Mouse (Mus musculus): ENCODE measurements around the gene Tmem59. TPM values are rescaled to one million over a fixed set of nuclear protein-coding genes. Genes with fewer than 3 reads are reported as not detected.

Tmem59 gene
- 523 and 557 TPM in 2 replicates for polyA plus RNA-seq (2015; fragmentation: Nextera tagmentation; extraction: Ambion mirVana)

- H3K36me3 ChIP-seq (ENCODE audit: insufficient read depth, low read length): no peaks in the 10 kb centered on the region; the same call in 1 of the 2 replicates
- H3K9me3 ChIP-seq (ENCODE audit: low read length): no peaks in the 10 kb centered on the region
- no peaks in the 10 kb centered on the region for H3K27me3 ChIP-seq (ENCODE audit: insufficient read depth, low read length)
- H3K4me1 ChIP-seq (ENCODE audit: insufficient read depth, low read length): peaks cover 26% of the 10 kb centered on the region
- peak within 1 kb of the TSS; percentile 60 for H3K4me2 ChIP-seq (replicated peaks; ENCODE audit: low read depth, low read length)
- H3K4me3 ChIP-seq (ENCODE audit: low read length): peak within 1 kb of the TSS; percentile 70
- ATAC-seq (ENCODE audit: low FRiP score, low TSS enrichment): peak; percentile 97
- WGBS: under 1% methylated on average over 48 of the region's 49 CpGs
- peak within 1 kb of the TSS; percentile 99 for H3K27ac ChIP-seq (ENCODE audit: low read length)
- peak within 1 kb of the TSS; percentile 77 for H3K9ac ChIP-seq (replicated peaks; ENCODE audit: low read length)
Observed at GRCm38 (mm10) chr4:107178182-107178829, at the start of gene Tmem59. TSS of gene Tmem59 (plus strand) at chr4:107178399.

- H3K27me3 ChIP-seq (ENCODE audit: insufficient read depth, low read length): no peaks in the 10 kb centered on the region
- no peaks in the 10 kb centered on the region for H3K9me3 ChIP-seq (ENCODE audit: low read length)
- H3K4me1 ChIP-seq (ENCODE audit: insufficient read depth, low read length): peaks cover 38% of the 10 kb centered on the region
- ATAC-seq (ENCODE audit: low FRiP score, low TSS enrichment): no peak
- no peak overlapping the region for H3K4me3 ChIP-seq (ENCODE audit: low read length)
- H3K9ac ChIP-seq (replicated peaks; ENCODE audit: low read length): no peak overlapping the region
- no peak overlapping the region for H3K27ac ChIP-seq (ENCODE audit: low read length)
- no peaks in the 10 kb centered on the region for H3K36me3 ChIP-seq (ENCODE audit: insufficient read depth, low read length)
- 80% methylated on average over 8 of the region's 8 CpGs for WGBS
- H3K4me2 ChIP-seq (replicated peaks; ENCODE audit: low read depth, low read length): no peak overlapping the region
Observed at GRCm38 (mm10) chr4:107129373-107129772, 48.8 kb upstream of the Tmem59 start.

DNA sequence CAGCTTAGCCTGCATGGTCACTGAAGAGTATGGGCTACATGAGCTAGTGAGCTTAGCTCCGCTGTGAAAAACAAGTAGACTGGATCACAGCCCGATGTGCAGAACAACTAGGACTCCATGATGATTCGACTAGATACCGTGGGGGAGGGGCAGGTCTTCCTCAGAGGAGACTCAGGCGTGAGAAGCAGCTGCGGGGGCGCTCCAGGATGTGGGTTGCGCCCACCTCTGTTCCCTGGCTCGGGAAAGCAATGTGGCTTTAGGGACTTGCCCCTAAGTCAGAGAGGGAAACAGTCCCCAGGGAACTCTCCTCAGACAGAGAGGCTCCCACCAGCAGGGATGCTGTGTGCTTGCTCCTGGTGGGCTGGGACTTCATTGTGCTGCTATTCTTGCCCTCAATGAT is 47.7 kb upstream of the Tmem59 start:
- Histone ChIP-seq H3K4me3 (ENCODE audit: low read length) (no peak overlapping the region), H3K9ac (replicated peaks; ENCODE audit: low read length) (no peak overlapping the region), H3K9me3 (ENCODE audit: low read length) (no peaks in the 10 kb centered on the region), H3K27ac (ENCODE audit: low read length) (no peak overlapping the region), H3K4me1 (ENCODE audit: insufficient read depth, low read length) (peaks cover 43% of the 10 kb centered on the region), H3K4me2 (replicated peaks; ENCODE audit: low read depth, low read length) (no peak overlapping the region), H3K27me3 (ENCODE audit: insufficient read depth, low read length) (no peaks in the 10 kb centered on the region), H3K36me3 (ENCODE audit: insufficient read depth, low read length) (no peaks in the 10 kb centered on the region)
- WGBS: 19% methylated on average over 9 of the region's 9 CpGs
- 0 out of 2 replicates have a peak, but pooled peaks have one; percentile 3 for ATAC-seq (ENCODE audit: low FRiP score, low TSS enrichment)

- no peaks in the 10 kb centered on the region for H3K9me3 ChIP-seq (ENCODE audit: low read length)
- no peak overlapping the region for H3K4me3 ChIP-seq (ENCODE audit: low read length)
- no peaks in the 10 kb centered on the region for H3K36me3 ChIP-seq (ENCODE audit: insufficient read depth, low read length)
- 84% methylated on average over 3 of the region's 3 CpGs for WGBS
- H3K27ac ChIP-seq (ENCODE audit: low read length): 0 out of 2 replicates have a peak overlapping the region, but pooled peaks have one; percentile 43
- H3K9ac ChIP-seq (replicated peaks; ENCODE audit: low read length): no peak overlapping the region
- no peaks in the 10 kb centered on the region for H3K27me3 ChIP-seq (ENCODE audit: insufficient read depth, low read length)
- ATAC-seq (ENCODE audit: low FRiP score, low TSS enrichment): no peak
- H3K4me2 ChIP-seq (replicated peaks; ENCODE audit: low read depth, low read length): no peak overlapping the region
- peaks cover 56% of the 10 kb centered on the region for H3K4me1 ChIP-seq (ENCODE audit: insufficient read depth, low read length)
Observed at GRCm38 (mm10) chr4:107134891-107135290, 43.3 kb upstream of the Tmem59 start.

DNA sequence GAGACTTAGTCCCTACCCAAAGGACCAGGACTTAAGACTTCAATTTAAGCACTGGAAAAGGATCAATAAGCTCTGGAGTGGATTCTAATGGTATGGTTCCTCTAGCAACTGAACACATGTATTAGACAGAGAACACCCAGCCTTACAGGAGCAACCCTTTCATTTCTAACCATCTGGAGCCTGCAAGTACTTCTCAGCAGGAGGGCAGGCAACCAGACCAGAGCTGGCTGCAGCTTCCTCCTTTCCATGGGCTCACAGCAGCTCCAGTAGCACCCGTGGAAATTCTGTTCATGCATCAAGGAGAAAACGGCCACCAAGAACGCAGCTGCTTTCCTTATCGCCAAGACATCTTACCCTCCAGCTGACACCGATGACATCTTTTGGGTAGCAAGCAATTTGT is 42.5 kb upstream of the Tmem59 start:
- H3K36me3 ChIP-seq (ENCODE audit: insufficient read depth, low read length): no peaks in the 10 kb centered on the region
- 48% methylated on average over 5 of the region's 5 CpGs for WGBS
- H3K4me1 ChIP-seq (ENCODE audit: insufficient read depth, low read length): peaks cover 60% of the 10 kb centered on the region
- 0 out of 2 replicates have a peak overlapping the region, but pooled peaks have one; percentile 20 for H3K9ac ChIP-seq (replicated peaks; ENCODE audit: low read length)
- no peak overlapping the region for H3K4me3 ChIP-seq (ENCODE audit: low read length)
- H3K9me3 ChIP-seq (ENCODE audit: low read length): no peaks in the 10 kb centered on the region
- no peak for ATAC-seq (ENCODE audit: low FRiP score, low TSS enrichment)
- peak overlapping the region; percentile 69 for H3K27ac ChIP-seq (ENCODE audit: low read length)
- H3K27me3 ChIP-seq (ENCODE audit: insufficient read depth, low read length): no peaks in the 10 kb centered on the region
- no peak overlapping the region for H3K4me2 ChIP-seq (replicated peaks; ENCODE audit: low read depth, low read length)

- WGBS: 40% methylated on average over 3 of the region's 3 CpGs
- no peaks in the 10 kb centered on the region for H3K27me3 ChIP-seq (ENCODE audit: insufficient read depth, low read length)
- H3K9ac ChIP-seq (replicated peaks; ENCODE audit: low read length): no peak overlapping the region
- H3K4me3 ChIP-seq (ENCODE audit: low read length): no peak overlapping the region
- no peak overlapping the region for H3K4me2 ChIP-seq (replicated peaks; ENCODE audit: low read depth, low read length)
- no peaks in the 10 kb centered on the region for H3K9me3 ChIP-seq (ENCODE audit: low read length)
- no peaks in the 10 kb centered on the region for H3K36me3 ChIP-seq (ENCODE audit: insufficient read depth, low read length)
- peaks cover 57% of the 10 kb centered on the region for H3K4me1 ChIP-seq (ENCODE audit: insufficient read depth, low read length)
- no peak for ATAC-seq (ENCODE audit: low FRiP score, low TSS enrichment)
- peak overlapping the region; percentile 69 for H3K27ac ChIP-seq (ENCODE audit: low read length)
Observed at GRCm38 (mm10) chr4:107136531-107136930, 41.7 kb upstream of the Tmem59 start.

GRCm38 (mm10) chr4:107138948-107139835 is 39.0 kb upstream of the Tmem59 start:
- ATAC-seq (ENCODE audit: low FRiP score, low TSS enrichment): no peak
- H3K9ac ChIP-seq (replicated peaks; ENCODE audit: low read length): 0 out of 2 replicates have a peak overlapping the region, but pooled peaks have one; percentile 40
- H3K4me3 ChIP-seq (ENCODE audit: low read length): no peak overlapping the region
- H3K9me3 ChIP-seq (ENCODE audit: low read length): no peaks in the 10 kb centered on the region
- H3K4me1 ChIP-seq (ENCODE audit: insufficient read depth, low read length): peaks cover 52% of the 10 kb centered on the region
- H3K27me3 ChIP-seq (ENCODE audit: insufficient read depth, low read length): no peaks in the 10 kb centered on the region
- no peak overlapping the region for H3K4me2 ChIP-seq (replicated peaks; ENCODE audit: low read depth, low read length)
- peaks cover 2% of the 10 kb centered on the region; the same call in 1 of the 2 replicates for H3K36me3 ChIP-seq (ENCODE audit: insufficient read depth, low read length)
- 42% methylated on average over 37 of the region's 37 CpGs for WGBS
- peak overlapping the region; percentile 31 for H3K27ac ChIP-seq (ENCODE audit: low read length)

DNA sequence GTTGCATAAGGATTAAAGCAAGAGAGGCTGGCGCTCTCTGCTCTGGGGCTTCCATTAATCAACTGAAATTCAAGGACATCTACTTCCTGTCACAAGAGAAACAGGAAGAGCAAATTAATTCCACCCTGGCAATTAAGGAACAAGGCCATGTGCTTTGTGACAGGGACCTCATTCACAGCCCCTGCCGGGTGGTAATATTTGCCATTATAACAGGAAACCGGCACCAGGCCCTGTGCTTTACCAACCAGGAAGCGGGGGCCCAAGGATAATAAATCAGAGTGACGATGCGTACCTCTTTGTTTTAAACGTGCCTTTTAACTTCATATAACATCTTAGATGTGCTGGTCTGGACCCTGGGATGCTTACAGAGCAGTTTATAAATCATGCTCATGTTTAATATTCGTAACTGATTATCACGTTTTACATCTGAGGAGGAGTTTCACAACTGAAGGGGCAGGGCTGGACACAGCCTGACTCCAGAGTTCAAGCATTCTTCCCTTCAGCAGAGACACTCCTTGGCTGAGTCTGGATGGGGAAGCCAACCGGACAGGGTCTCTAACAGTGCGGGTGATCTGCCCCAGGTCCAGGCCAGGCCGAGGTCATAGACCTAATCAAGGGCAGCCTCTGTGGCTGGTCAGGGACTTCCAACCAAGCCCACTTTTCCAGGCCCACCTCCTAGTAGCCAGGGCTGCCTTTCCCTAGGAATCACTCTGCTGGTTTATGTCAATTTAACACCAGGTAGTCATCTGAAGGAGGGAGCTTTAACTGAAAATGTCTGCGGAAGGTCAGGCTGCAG is 38.2 kb upstream of the Tmem59 start:
- H3K4me1 ChIP-seq (ENCODE audit: insufficient read depth, low read length): peaks cover 47% of the 10 kb centered on the region
- H3K36me3 ChIP-seq (ENCODE audit: insufficient read depth, low read length): peaks cover 2% of the 10 kb centered on the region; the same call in 1 of the 2 replicates
- no peaks in the 10 kb centered on the region for H3K27me3 ChIP-seq (ENCODE audit: insufficient read depth, low read length)
- peak overlapping the region; percentile 31 for H3K27ac ChIP-seq (ENCODE audit: low read length)
- ATAC-seq (ENCODE audit: low FRiP score, low TSS enrichment): peak; percentile 57
- no peaks in the 10 kb centered on the region for H3K9me3 ChIP-seq (ENCODE audit: low read length)
- 20% methylated on average over 13 of the region's 13 CpGs for WGBS
- H3K4me3 ChIP-seq (ENCODE audit: low read length): no peak overlapping the region
- H3K9ac ChIP-seq (replicated peaks; ENCODE audit: low read length): 0 out of 2 replicates have a peak overlapping the region, but pooled peaks have one; percentile 1
- H3K4me2 ChIP-seq (replicated peaks; ENCODE audit: low read depth, low read length): no peak overlapping the region

DNA sequence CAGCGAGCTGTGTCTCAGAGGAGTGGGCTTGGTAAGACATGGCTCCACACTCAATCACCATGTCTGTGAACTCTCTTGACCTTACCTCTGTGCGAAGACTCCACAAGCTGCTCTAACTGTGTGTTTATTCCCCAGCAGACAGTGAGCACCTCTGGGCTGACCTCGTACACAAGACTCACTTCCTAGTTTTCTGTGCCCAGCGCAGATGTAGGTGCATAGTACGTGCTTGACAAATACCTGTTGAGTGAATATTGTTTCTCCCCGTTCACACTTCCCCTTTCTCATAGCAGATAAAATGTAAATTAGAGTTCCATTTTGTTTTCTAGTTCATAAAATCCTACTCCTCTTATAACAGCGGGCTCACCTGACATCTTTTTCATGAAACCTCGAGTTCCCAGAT is 34.7 kb upstream of the Tmem59 start:
- Histone ChIP-seq H3K27me3 (ENCODE audit: insufficient read depth, low read length) (no peaks in the 10 kb centered on the region), H3K4me2 (replicated peaks; ENCODE audit: low read depth, low read length) (no peak overlapping the region), H3K4me3 (ENCODE audit: low read length) (no peak overlapping the region), H3K27ac (ENCODE audit: low read length) (no peak overlapping the region), H3K9ac (replicated peaks; ENCODE audit: low read length) (no peak overlapping the region), H3K4me1 (ENCODE audit: insufficient read depth, low read length) (peaks cover 21% of the 10 kb centered on the region), H3K36me3 (ENCODE audit: insufficient read depth, low read length) (peaks cover 20% of the 10 kb centered on the region), H3K9me3 (ENCODE audit: low read length) (no peaks in the 10 kb centered on the region)
- no peak for ATAC-seq (ENCODE audit: low FRiP score, low TSS enrichment)
- 90% methylated on average over 8 of the region's 8 CpGs for WGBS

All from kidney, embryonic 16.5 days (tissue).